Mouse (Mus musculus): ENCODE measurements around the gene Dnajc5g. TPM values are rescaled to one million over a fixed set of nuclear protein-coding genes. Genes with fewer than 3 reads are reported as not detected.

Gene Dnajc5g
- polyA plus RNA-seq, 1 experiment: not detected

GRCm38 (mm10) chr5:31138241-31138967 is 32.3 kb downstream of the Dnajc5g start, which contains the start of gene Ucn:
TSS of gene Ucn (minus strand) at chr5:31138829.
- no peak for TF ChIP-seq GATA1 (IDR thresholded peaks at IDR 0.05; ENCODE audit: low read length)

- no peak for TF ChIP-seq GATA1 (IDR thresholded peaks at IDR 0.05; ENCODE audit: low read length)
Measured at GRCm38 (mm10) chr5:31138968-31139425, 32.9 kb downstream of the Dnajc5g start.

- TF ChIP-seq GATA1 (IDR thresholded peaks at IDR 0.05; ENCODE audit: low read length): no peak
Measured at GRCm38 (mm10) chr5:31149781-31150180, 43.7 kb downstream of the Dnajc5g start.

- no peak for TF ChIP-seq GATA1 (IDR thresholded peaks at IDR 0.05; ENCODE audit: low read length)
Measured at GRCm38 (mm10) chr5:31151746-31152145, 45.7 kb downstream of the Dnajc5g start.

GRCm38 (mm10) chr5:31153516-31154151 is 47.5 kb downstream of the Dnajc5g start:
- no peak for TF ChIP-seq GATA1 (IDR thresholded peaks at IDR 0.05; ENCODE audit: low read length)

- no peak for TF ChIP-seq GATA1 (IDR thresholded peaks at IDR 0.05; ENCODE audit: low read length)
Measured at GRCm38 (mm10) chr5:31154152-31154553, 48.1 kb downstream of the Dnajc5g start, which contains the start of gene Mpv17. TSS of gene Mpv17 (minus strand) at chr5:31154251.

Other genes starting within 250 kb of the Dnajc5g start
- 28.5 and 36.1 TPM in 2 replicates for gene Tmem214, start 238.3 kb upstream of the Dnajc5g start, polyA plus RNA-seq (2012)
- 34.9 and 40.4 TPM in 2 replicates for gene Agbl5, start 217.6 kb upstream of the Dnajc5g start, polyA plus RNA-seq (2012)
- 72.2 and 79.8 TPM in 2 replicates for gene Ost4, start 198.5 kb upstream of the Dnajc5g start, polyA plus RNA-seq (2012)
- gene Emilin1, start 192.9 kb upstream of the Dnajc5g start, polyA plus RNA-seq (2012): 1.3 and 1.7 TPM in 2 replicates
- 38.7 and 67.1 TPM in 2 replicates for gene Khk, start 184.9 kb upstream of the Dnajc5g start, polyA plus RNA-seq (2012)
- not detected in 2 replicates for gene Cgref1, start 160.7 kb upstream of the Dnajc5g start, polyA plus RNA-seq (2012)
- gene Preb, start 145.9 kb upstream of the Dnajc5g start, polyA plus RNA-seq (2012): 52.8 and 78.2 TPM in 2 replicates
- not detected in 2 replicates for gene Tcf23, start 137.6 kb upstream of the Dnajc5g start, polyA plus RNA-seq (2012)
- gene Atraid, start 58.0 kb upstream of the Dnajc5g start, polyA plus RNA-seq (2012): 15.6 and 22.3 TPM in 2 replicates
- gene Slc5a6, start 57.4 kb upstream of the Dnajc5g start, polyA plus RNA-seq (2012): 5.7 and 15.3 TPM in 2 replicates
- gene Cad, start 51.5 kb upstream of the Dnajc5g start, polyA plus RNA-seq (2012): 640 and 661 TPM in 2 replicates
- not detected in 2 replicates for gene Slc30a3, start 2.0 kb downstream of the Dnajc5g start, polyA plus RNA-seq (2012)
- not detected in 2 replicates for gene Trim54, start 10.4 kb downstream of the Dnajc5g start, polyA plus RNA-seq (2012)
- not detected in 2 replicates for gene Ucn, start 32.5 kb downstream of the Dnajc5g start, polyA plus RNA-seq (2012)
- 25.8 and 30.0 TPM in 2 replicates for gene Mpv17, start 48.0 kb downstream of the Dnajc5g start, polyA plus RNA-seq (2012)
- gene Gm29609, start 73.6 kb downstream of the Dnajc5g start, polyA plus RNA-seq (2012): 0.95 and 12.6 TPM in 2 replicates
- gene Gtf3c2, start 73.9 kb downstream of the Dnajc5g start, polyA plus RNA-seq (2012): 68.0 and 86.7 TPM in 2 replicates
- gene Snx17, start 86.9 kb downstream of the Dnajc5g start, polyA plus RNA-seq (2012): 48.5 and 68.0 TPM in 2 replicates
- gene Eif2b4, start 87.1 kb downstream of the Dnajc5g start, polyA plus RNA-seq (2012): 235 and 311 TPM in 2 replicates
- 24.4 and 32.0 TPM in 2 replicates for gene Zfp513, start 96.0 kb downstream of the Dnajc5g start, polyA plus RNA-seq (2012)
- 408 and 497 TPM in 2 replicates for gene Ppm1g, start 114.4 kb downstream of the Dnajc5g start, polyA plus RNA-seq (2012)
- 14.4 and 18.7 TPM in 2 replicates for gene Nrbp1, start 134.6 kb downstream of the Dnajc5g start, polyA plus RNA-seq (2012)
- gene Gm9970, start 134.9 kb downstream of the Dnajc5g start, polyA plus RNA-seq (2012): 0.16 and 0.54 TPM in 2 replicates
- 8.9 and 12.1 TPM in 2 replicates for gene Krtcap3, start 145.4 kb downstream of the Dnajc5g start, polyA plus RNA-seq (2012)
- gene Ift172, start 184.8 kb downstream of the Dnajc5g start, polyA plus RNA-seq (2012): 24.8 and 33.1 TPM in 2 replicates
- gene Fndc4, start 189.8 kb downstream of the Dnajc5g start, polyA plus RNA-seq (2012): not detected in 2 replicates
- 0.03 and 0.08 TPM in 2 replicates for gene Gckr, start 191.2 kb downstream of the Dnajc5g start, polyA plus RNA-seq (2012)

All from G1E-ER4 (cell line).